Mouse (Mus musculus) G1E (cell line): ENCODE measurements around the gene Apbb2. TPM values are rescaled to one million over a fixed set of nuclear protein-coding genes. Genes with fewer than 3 reads are reported as not detected.

Experiments used
- ATAC-seq: 2 replicates; pipeline ENCODE4 v1.8.0; 2016; ENCODE audit warnings: mild to moderate bottlenecking; ENCODE audit not compliant: insufficient number of reproducible peaks, poor library complexity, low FRiP score, severe bottlenecking; ENCODE audit errors: extremely low read depth
- DNase-seq: peaks from one replicate; pipeline ENCODE4 v3.0.0; 2012; ENCODE audit warnings: low spot score
- H3K27me3 ChIP-seq: 2 replicates; pipeline ENCODE4 v1.6.1; 2012; ENCODE audit warnings: mild to moderate bottlenecking, low read length, inconsistent platforms; ENCODE audit not compliant: insufficient read depth
- H3K36me3 ChIP-seq: replicated peaks from 2 replicates; pipeline ENCODE3; 2012; ENCODE audit warnings: mild to moderate bottlenecking, inconsistent platforms
- H3K4me1 ChIP-seq: 2 replicates; pipeline ENCODE4 v1.6.1; 2012; ENCODE audit warnings: low read depth, low read length, inconsistent platforms, mixed read lengths; ENCODE audit not compliant: insufficient read depth
- H3K4me3 ChIP-seq: 2 replicates; pipeline ENCODE4 v1.5.1; 2012; ENCODE audit warnings: low read depth, mild to moderate bottlenecking, inconsistent platforms, low read length, moderate library complexity, mixed read lengths
- H3K9me3 ChIP-seq: replicated peaks from 2 replicates; pipeline ENCODE4 v1.6.1; 2012; ENCODE audit warnings: inconsistent platforms
- CTCF ChIP-seq: IDR thresholded peaks from 2 replicates; pipeline ENCODE4 v1.5.1; 2012; ENCODE audit warnings: low read depth, low read length, inconsistent platforms, mixed read lengths
- GATA1 ChIP-seq: IDR thresholded peaks from 2 replicates; pipeline ENCODE4 v1.6.1; 2012; ENCODE audit warnings: borderline replicate concordance, low read length, inconsistent platforms, mixed read lengths
- GATA2 ChIP-seq: IDR thresholded peaks from 2 replicates; pipeline ENCODE4 v1.6.1; 2012; ENCODE audit warnings: low read depth, low read length, inconsistent platforms, borderline replicate concordance
- POLR2AphosphoS5 ChIP-seq: IDR thresholded peaks from 2 replicates; pipeline ENCODE4 v1.6.1; 2012; ENCODE audit warnings: low read depth, low read length, inconsistent platforms; ENCODE audit not compliant: insufficient replicate concordance
- TAL1 ChIP-seq: conservative IDR thresholded peaks from 2 replicates; pipeline ENCODE4 v1.6.1; 2012; ENCODE audit warnings: low read depth, low read length, inconsistent platforms, mixed read lengths
- polyA plus RNA-seq: library from polyadenylated mRNA; stranded (reverse); fragments of >175 nt; gene quantifications from 2 replicates; pipeline ENCODE4 v1.2.3, GENCODE M21; 2012
- total RNA-seq, 2 experiments: library from RNA; stranded (forward) in 1 of 2; stranded (reverse) in 1 of 2; fragments of 200-1000 nt in 1 of 2; fragments of >200 nt in 1 of 2; fragmentation: Nextera tagmentation in 1 of 2; gene quantifications; 2 replicates each; pipeline ENCODE4 v1.2.3; 2014 to 2017

Gene Apbb2
- total and polyA plus RNA-seq, 3 experiments, result 0.16 TPM; not detected in 2

DNA sequence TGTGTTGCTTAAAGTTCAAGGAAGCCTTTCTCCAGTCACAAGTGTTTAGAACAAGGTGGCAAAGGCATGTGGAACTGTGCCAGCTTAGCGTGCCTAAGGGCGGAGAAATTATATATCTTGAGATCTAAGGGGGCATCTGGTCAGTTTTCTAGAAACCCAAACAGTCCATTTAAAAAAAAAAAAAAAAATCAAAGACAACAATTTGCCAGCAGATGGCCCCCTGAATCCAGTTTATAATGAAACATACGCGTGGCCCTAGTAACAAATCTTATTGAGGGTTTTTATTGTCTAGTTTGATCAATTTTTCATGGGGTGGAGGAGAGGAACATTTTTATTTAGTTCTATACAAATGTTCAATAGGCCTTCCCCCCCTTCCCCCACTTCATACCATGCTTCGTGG, 365.4 kb downstream of the Apbb2 start:
- TF ChIP-seq TAL1 (no peak), GATA2 (no peak), CTCF (no peak), GATA1 (no peak), POLR2AphosphoS5 (no peak)
- Histone ChIP-seq H3K9me3 (peaks cover 24% of the 10 kb centered on the region), H3K4me3 (no peak overlapping the region), H3K4me1 (no peaks in the 10 kb centered on the region), H3K27me3 (no peaks in the 10 kb centered on the region), H3K36me3 (no peaks in the 10 kb centered on the region)
- ATAC-seq, result no peak
- DNase-seq, result no peak

Other genes starting within 250 kb of the Apbb2 start
- not detected in 2 replicates for gene Uchl1, start 57.3 kb upstream of the Apbb2 start, total RNA-seq (2014; fragmentation: Nextera tagmentation)
- gene Uchl1, start 57.3 kb upstream of the Apbb2 start, total RNA-seq (2017), result 0.33 TPM in 1 of 2 replicates, not detected in the other
- gene Uchl1, start 57.3 kb upstream of the Apbb2 start, polyA plus RNA-seq, result not detected in 2 replicates
- gene Limch1, start 127.0 kb upstream of the Apbb2 start, total RNA-seq (2014; fragmentation: Nextera tagmentation), result not detected in 2 replicates
- gene Limch1, start 127.0 kb upstream of the Apbb2 start, total RNA-seq (2017), result 0.23 and 0.33 TPM in 2 replicates
- gene Limch1, start 127.0 kb upstream of the Apbb2 start, polyA plus RNA-seq, result not detected in 2 replicates